Mouse (Mus musculus): ENCODE results near the gene Abca4.

- TF ChIP-seq CTCF (IDR thresholded peaks at IDR 0.05; ENCODE audit: extremely low read depth, insufficient read depth, low read length) (no peak), POLR2A (IDR thresholded peaks at IDR 0.05; ENCODE audit: extremely low read depth, insufficient read depth, low read length) (no peak)
Measured at GRCm38 (mm10) chr3:122206279-122207070, 162.2 kb downstream of the Abca4 start.
